Mouse (Mus musculus): ENCODE measurements at regions not wholly inside any gene's neighbourhood (a gene's known extent, or its start where the extent isn't known, plus 50 kb on each side); places are given as distances from the start of the nearest gene placed in this dataset.

DNA sequence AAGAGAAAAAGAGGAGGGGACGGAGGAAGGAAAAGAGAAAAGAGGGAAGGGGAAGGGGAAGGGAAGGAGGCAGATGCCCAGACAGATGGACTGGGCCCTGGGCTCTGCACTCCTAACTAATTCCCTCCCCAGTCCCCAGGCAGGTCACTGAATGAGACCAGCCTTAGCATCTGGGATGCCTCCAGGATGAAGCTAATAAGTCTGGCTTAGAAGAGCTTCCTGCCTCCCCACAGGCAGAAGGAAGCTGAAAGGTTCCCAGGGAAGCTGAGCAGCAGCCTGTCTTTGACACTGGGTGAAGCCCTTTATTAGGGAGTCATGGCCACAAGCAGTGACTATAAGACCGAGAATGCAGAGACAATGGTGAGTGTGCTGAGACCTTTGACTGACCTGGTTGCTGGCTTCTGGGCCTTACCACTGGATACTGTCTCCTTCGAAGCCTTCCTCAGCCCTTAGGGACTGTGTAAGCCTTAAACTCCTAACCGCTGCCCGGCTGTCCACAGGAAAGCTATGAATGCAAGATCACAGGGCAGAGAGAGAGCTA lies 76.7 kb upstream of the Bod1 start:
- DNase-seq: peak; percentile 54

DNA sequence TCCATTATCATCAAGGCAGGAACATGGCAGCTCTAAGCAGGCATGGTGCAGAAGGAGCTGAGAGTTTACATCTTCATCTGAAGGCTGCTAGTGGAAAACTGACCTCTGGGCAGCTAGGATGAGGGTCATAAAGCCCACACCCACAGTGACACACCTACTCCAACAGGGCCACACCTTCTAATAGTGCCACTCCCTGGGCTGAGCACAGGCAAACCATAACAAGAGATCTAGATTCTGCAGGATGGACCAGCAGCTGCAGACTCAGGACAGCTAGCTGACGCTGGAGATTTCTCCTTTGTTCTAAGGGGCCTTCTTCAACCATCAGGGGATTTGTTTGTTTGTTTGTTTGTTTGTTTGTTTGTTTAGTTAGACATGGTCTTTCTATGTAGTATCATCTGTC lies 79.6 kb upstream of the Bod1 start:
- no peak for DNase-seq

DNA sequence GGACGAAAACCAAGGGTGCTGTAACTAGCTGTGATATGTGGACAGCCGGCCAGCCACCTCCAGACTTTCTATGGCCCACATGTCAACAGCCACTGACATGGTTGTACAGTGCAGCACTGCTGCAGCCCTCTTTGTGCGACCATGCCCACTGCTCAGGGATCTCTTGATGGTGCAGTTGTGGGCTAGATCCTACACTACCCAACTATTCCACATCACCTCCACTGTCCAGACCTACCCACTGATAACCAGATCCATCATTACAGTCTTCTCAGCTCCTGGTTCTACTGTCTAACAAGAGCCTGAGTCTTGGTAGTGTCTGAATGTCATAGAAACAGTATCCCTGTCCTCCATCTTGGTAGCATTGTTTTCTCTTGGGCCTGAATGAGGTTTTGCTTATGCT lies 81.5 kb upstream of the Bod1 start:
- DNase-seq: no peak

DNA sequence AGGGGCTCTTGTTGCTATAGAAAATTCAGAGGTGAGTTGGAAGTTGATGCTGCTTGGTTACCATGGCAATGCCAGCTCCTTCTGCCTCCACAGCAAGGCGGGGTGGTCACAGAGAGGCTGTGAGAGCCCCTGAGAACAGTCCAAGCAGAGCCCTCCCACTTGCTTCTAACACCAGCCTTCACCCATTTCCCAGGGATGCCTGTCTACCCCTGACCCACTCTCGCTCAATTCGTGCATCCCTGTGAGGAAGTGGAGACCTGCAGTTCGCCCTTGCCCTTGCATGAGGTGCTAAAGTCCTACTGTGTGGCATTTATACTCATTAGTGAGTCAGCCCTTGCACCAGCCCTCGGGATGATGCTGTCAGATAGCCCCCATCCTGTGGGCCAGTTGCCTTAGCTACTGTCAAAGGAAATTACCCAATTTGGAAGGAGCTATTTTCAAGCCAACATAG lies 82.1 kb upstream of the Bod1 start:
- DNase-seq: no peak

DNA sequence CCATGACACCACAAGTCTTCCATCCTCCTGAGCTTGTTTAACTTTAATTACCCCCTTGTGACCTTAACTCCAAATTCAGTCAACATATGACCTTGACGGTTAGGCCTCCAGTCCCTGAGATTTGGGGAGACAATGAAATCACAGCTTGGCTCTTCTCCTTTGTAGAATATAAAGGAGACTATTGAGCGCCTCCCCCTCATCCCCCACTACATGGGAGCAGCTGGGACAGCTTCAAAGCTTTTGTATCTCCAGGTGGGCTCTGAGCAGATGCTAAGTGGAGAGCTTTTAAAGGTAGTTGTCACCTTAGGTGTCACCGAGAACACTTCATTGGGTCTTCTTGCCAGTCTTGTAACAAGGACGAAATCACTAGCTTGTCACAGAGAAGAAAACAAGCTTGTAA lies 82.7 kb upstream of the Bod1 start:
- DNase-seq: no peak

DNA sequence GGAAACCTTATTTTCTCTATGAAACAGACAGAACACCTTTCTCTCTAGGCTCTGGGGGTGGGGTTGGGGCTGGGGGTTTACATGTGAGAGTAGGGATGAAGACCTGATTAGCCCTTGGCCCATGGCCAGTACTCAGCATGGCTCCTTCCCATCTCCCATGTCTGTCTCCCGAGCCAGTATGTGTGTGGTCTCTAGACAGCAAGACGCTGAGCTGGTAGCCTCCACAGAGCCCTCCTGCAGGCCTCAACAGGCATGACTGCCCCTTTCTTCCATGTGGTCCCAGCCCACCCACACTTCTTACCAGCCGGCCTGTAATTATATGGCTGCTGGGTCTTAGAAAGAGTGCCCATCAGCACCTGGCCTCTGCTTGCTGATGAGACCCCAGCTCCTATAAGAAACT lies 84.2 kb upstream of the Bod1 start:
- DNase-seq: no peak

DNA sequence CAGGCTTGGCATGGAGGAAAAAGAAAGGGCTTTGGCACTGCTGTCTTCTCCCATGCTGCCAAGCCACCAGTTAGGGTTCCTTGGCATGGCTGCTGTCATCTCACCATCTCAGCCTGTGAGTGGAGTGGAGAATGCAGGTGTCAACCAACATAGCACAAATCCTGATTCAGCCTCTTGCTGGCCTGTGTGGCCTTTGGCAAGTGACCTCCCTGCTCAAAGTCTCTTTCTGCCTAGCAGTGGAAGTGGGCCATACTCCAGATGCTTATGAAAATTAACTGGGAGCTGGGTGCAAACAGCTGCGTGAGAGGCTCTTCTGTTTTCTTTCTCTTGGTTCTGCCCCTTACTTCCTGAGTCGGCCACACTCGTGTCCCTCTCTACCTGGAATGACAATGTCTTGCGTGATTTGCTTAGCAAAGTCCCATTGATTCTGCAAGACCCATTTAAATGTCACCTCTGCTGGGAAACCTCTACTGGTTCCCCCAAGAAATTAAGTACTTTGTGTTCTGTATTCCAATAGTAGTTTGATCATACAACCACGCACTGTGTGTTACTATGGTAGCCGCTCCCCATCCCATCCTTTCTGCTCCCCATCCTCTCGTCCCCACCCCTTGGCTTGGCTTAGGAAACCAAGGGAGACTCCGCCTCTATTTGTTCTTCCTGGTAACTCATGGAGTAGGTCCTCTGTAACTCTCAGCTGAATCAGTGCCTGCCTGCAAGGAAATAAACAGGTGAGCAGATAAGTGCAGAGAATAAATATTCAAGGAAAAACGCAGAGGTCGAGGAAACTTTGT lies 84.9 kb upstream of the Bod1 start:
- DNase-seq: no peak

DNA sequence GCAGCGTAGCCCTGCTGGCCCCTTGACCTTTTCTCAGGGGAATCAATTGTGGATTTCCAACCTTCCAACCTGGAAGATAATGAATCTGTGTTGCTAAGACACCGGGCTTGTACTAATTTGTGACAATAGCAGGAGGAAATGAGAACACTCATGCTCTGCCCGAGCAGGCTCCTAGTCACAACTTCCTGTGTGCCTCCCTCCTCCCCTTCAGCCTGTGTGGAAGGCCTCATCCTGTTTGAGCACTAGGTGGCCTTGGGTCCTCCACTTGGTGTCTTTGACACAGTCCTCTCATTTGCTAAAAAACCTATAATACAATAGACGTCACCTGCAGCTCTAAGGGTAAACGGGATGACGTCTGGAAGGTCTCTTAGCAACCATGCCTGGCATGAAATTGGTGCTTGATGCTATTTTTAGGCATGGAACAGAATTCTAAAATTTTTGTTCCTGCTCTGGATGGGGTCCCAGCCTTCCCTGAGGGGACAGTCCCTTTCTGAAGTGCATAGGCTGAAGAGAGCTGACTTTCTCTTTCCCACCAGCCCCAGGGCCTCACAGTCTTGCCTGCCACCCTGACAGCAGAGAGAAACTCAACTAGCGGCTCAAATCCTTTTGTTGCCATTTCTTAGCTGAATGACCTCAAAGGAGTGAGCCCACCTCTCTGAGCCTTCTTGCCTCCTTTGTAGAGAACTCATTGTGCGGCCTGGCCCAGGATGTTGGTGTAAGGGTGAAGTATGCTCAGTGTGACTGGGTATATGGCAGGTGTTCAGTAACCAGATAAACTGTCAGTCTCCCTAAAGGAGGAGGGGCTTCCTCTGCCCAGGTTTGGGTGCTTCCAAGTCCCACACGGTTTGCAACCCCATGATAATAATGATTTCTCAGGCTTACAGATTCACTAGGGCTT lies 88.4 kb upstream of the Bod1 start:
- no peak for DNase-seq

DNA sequence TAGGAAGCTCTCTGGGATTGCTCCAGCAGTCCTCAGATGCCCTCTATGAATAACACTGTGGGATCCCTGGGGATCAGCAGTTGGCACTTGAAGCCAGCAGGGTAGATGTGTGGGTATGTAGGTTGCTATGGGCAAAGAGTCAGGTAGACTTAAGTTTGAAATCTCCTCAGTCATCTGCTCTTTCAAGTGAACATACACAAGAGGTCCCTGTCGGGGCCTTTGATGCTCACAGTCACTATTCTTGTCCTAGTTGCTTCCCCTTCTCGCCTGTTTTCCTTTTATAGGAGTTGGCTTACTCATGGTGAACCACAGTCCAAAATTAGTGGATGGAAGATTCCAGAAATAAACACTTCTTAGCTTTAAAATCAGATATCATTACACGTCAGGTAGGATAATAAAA lies 92.2 kb upstream of the Bod1 start:
- no peak for DNase-seq

DNA sequence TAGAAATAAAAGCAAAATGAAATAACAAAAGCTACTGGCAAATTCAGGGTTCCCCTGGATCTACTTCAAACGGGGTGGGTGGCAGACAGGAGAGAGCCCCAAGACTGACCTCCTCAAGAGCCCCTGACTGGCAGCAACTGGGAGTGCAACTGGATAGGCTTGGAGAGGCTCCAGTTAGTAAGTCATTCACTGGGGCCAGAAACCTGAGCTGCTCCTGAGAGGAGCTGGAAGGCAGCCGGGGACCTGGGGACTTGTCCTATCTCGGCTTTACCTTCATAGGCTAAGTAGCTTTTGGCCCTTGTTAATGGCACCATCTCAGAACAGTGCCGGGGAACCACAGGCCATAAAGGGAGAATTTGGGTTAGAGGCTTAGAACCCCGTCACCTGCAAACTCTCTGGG lies 94.6 kb upstream of the Bod1 start:
- no peak for DNase-seq

DNA sequence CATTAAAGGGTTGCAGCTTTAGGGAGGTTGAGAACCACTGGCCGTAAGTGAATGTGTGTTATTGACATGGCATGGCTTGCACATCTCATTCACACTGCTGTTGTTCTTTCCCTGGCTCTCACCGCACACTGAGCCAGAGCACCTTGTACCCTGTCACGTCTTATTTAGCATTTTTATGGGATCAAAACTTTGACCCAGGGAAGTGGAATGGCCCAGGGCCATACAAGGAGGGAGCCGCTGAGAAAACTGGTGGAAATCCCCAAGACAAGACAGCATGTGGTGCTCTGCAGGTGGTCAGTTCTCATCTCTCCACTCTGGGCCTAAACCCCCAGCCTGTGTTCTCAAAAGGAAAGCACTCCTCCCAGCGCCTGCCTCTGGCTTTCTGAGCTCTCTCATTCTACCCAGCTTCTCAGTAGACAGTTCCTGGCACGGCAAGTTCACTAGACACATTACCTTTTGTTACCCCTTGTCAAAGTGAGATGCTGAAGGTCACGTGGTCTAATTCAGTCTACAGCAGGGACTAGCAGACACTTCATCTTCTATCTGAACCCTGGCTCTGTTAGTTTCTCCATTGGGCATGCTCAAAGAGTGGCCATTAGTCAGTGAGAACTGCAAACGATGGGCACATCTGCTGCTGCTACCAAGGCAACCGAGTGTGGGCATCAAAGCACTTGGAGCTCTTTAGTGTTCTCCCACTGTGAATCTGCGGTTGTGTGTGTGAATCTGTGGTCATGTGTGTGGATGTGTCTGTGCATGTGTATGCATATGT lies 96.2 kb upstream of the Bod1 start:
- DNase-seq: no peak

DNA sequence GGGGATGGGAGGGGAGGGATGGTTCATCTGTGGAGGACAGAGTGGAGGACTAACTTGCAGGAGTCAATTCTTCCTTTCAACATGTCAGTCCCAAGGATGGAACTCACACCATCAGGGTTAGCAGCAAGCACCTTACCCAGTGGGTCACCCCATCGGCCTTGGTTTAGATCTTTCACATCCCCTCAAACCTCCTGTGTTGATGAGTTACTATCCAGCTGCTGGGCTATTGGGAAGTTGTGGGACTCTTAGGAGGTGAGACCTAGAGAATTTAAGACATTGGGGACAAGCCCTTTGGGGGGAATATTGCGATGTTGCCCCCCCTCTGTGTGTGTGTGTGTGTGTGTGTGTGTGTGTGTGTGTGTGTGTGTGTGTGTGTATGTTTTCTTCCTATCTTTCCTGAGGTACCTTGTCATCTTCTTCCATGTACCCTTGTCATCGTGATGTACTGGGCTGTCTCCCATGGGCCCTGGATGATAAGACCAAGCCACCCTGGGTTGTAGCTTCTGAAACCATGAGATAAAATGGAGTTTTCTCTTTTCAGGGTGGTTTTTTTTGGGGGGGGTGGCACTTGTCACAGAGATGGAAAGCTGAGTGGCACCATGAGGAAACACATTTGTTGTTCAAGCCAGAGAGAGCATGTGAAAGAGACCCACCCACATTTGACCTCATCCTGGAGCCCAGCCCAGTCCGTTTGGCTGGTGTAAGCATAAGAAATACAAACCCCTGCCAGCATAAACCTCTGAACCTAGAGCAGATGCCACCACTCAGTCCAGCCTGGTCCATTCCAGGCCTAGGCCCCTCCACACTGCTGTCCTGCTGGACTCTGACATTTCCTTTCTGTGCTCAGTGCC lies 98.3 kb upstream of the Bod1 start:
- peak; percentile 78 for DNase-seq

DNA sequence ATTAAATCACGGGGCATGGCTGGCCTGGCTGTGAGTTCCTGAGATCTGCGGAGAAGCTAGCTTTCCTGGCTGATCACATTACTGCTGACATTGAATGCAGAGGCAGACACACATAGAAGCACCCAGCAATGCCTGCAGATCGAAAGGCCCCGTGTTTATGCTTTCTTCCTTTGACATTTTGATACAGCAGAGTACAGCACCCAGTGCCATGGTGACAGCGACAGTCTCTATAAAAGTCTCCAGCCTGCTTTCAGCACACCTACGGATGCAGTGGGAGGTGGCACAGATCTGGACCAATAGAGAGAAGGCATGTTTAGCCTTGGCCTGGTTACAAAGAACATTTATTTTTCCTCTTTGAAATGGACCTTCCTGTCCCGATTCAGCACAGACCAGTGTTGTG lies 99.2 kb upstream of the Bod1 start:
- DNase-seq: no peak

DNA sequence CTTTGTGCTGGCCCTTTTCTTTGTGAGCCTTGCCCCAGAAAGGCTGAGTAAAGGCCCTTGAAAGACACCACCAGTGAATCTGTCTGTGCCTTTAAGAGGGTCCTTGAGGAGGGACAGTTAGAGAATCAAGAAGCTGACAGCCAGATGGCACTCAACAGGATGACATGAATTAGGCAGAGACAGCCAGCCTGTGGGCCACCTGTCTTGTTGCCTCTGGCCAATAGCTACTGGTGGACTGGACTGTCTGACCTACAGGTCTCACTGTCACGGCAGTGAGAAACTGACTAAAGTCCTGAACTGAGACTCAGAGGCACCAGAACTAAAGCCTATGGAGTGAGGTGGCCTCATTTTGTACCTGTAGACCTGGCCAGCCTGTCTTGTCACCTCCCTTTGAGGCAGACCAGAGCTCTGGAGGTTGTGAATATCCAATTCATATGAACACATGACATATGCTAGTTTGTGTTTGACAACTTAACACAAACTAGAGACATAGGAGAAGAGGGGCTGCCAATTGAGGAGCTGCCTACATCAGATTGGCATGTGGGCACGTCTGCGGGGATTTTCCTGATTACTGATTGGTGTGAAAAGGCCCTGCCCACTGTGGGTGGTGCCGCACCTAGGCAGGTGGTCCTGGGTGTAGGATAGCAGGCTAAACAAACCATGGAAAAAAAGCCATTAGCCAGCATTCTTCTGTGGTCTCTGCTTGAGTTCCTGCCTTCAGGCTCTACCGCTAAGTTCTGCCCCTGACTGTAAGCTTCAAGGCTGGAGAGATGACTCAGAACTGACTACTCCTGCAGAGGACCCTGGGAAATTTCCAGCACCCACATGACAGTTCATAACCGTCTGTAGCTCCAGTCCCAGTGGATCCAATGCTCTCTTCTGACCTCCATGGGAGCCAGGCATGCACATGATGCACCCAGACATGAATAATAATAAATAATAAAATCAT lies 100.1 kb upstream of the Bod1 start:
- no peak for DNase-seq

DNA sequence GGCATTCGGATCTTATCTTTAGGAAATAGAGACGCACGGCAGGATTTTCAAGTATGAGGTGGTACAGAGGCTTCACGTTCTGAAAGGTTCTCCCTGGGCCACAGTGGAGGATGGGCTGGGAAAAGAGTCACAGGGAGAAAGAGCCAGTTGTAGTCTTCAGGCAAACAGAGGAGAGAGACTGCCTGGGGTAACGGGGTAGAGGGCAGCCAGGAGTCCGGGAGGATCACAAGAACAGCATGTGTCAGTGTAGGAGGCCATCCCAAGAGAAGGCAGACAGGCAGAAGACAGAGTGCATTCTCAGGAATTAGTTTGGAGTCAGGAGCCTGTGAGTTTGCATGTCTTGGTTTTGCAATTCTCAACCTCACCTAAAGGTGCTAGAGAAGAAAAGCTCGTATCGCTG lies 94.5 kb upstream of the Cpeb4 start:
- no peak for DNase-seq

DNA sequence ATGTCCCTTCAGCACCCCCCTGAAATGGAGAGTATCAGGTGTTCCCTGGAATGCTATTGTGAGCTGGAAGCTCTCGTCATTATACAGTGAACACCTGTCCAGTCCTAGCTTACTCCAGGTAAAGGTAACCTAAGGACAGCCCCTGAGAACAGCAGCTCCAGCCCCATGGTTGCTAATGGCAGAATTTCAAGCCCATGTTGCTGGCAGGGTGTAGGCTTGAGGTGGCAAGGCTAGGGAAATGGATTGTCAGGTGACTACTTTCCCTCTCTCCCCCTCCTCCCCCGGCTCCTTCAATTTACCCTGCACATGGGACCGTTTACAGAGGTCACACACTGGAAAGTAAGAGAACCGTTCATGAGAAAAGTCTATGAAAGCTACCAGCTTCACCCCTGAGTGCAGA lies 93.2 kb upstream of the Cpeb4 start:
- peak; percentile 30 for DNase-seq

DNA sequence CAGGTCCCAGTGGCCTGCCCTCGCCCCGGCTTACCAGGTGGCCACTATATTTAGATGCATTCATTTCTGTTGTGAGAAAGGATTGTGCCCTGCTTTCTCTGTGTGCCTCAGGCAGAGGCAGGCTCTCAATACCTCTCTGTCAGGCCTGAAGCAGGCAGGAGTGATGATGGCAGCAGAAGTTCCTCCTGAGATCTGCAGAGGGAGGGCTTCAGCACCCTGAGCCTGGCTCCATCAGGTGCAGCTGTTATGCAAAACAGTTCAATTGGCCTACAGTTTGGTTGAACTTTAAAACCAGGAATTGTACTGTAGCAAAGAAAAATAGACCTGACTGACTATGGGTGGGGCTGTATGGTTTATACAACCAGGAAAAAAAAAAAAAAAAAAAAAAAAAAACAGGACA lies 92.7 kb upstream of the Cpeb4 start:
- DNase-seq: no peak

DNA sequence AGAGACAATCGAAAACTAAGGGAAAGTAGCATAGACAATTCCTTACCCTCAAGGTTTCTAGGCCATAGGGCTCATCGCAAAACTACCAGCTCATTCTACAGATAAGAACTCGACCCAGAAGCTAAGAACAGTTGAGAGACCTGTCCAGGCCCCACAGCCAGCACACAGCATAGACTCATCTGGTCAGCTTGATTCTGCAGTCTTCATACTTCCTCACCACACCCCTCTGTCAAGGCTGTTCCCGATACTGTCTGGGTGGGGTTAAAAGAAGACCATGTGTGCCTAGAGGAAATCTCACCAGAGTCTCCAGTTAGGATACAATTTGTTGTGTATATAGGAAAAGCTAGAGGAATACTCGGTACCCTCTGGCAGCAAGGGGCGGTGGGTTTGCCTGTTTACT lies 91.0 kb upstream of the Cpeb4 start:
- DNase-seq: no peak

DNA sequence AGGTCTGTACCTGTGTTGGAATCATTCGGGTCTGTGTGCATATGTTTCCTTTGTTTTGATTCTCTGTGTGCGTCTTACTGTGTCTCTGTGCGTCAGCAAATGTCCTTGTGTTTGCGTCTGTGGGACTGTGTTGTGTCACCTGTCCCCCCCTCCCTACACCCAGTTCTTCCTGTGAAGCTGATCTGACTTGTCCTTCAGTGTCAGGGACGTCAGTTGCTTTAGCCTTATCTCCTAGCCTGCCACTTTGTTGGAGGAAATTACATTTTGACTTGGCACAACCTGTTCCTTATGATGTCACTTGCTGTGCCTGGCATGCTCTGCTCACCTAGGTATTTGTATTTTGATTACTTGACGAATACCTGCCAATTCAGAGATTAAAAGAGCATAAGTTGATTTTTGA lies 90.4 kb upstream of the Cpeb4 start:
- no peak for DNase-seq

DNA sequence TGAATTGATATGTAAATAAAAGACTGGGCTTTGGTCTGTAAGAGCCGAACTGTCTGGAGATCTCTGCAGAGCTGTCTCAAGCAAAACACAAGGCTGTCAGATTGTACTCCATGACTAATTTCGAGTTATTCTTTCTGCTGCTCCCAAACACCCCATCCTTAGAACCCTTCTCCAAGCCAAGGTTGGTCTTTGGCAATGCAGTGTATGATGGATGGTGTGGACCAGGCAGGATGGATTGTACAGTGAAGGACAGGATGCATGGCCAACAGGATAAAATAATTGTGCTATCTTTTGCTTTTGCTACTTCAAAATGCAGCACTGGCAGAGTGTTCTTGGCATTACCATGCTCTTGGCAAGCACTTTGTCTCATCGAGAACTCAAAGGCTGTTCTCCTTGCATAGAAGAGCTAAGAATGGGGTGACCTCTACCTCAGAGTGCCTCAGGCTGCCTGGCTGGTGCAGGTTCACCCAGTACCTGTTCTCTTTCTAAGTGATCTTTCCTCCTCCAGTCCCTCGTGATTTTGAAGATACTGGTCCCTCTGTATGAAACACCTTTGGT lies 88.4 kb upstream of the Cpeb4 start:
- no peak for DNase-seq
